Mouse (Mus musculus): ENCODE results near the gene E430018J23Rik. TPM values are rescaled to one million over a fixed set of nuclear protein-coding genes. Genes with fewer than 3 reads are reported as not detected.
"Not testable (repeated sequence)": the region's sequence is repeated elsewhere in the genome, so short reads cannot be mapped to it uniquely, and the experiment has no call there.

Gene E430018J23Rik
- total RNA-seq (2021) = 1 to 10 TPM; 6.1 to 6.6 TPM

DNA sequence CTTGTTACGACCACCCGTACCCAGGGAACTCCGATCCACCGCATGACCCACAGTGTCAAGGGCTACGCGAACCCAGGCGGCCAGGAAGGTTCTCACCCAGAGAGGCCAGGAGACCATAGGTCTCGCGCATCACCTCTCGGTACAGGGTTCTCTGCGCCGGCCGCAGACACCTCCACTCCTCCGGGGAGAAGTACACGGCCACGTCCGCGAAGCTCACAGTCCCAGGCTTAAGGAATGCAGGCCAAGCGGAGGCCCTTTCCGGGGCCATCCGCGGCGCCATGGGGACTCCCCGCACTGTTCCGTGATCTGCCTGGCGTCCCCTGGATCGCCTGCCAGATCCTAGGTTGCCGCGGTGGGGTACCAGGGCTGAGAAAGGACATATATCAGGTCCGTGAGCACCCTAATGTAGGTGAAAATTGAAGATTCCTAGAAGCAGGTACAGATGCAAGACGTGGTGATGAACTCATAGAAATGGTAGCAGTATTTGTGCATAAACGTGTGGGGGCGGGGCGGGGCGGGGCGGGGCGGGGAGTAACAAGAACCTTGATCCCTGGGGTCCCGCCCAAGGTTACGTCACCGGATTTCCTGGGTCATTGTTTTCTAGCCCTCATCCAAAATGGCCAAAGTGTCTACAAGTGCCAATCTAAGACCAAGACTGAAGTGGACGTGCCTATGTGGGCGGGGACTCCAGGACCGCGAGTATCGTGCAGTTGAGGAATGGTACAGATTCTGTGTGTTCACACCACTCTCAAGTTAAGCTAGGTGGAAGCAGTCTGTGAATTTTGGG lies at the start of gene E430018J23Rik:
E430018J23Rik (minus strand) TSS at position 473 of the 787 bp plus-strand sequence.
- peak; percentile 97 for DNase-seq (ENCODE audit: extremely low spot score in 1 of 2, low spot score in 2 of 2)
- intact Hi-C loops (cut with DNase I) = no loop called here

DNA sequence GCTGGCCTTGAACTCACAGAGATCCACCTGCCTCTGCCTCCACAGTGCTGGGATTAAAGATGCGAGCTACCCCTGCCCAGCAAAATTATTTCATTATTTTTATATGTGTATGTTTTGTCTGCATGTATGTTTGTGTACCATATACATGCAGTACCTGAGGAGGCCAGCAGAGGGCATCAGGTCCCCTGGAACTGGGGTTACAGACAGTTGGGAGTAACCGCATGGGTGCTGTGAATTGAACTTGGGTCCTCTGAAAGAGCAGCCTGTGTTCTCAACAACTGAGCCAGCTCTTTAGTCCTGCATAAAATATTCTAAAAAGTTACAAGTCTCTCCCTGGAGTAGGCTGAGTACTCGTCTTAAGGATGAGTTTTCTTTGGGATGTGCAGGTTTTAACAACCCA lies 44.3 kb upstream of the E430018J23Rik start:
- no peak for DNase-seq (ENCODE audit: extremely low spot score in 1 of 2, low spot score in 2 of 2)
- intact Hi-C loops (cut with DNase I) = no loop called here

DNA sequence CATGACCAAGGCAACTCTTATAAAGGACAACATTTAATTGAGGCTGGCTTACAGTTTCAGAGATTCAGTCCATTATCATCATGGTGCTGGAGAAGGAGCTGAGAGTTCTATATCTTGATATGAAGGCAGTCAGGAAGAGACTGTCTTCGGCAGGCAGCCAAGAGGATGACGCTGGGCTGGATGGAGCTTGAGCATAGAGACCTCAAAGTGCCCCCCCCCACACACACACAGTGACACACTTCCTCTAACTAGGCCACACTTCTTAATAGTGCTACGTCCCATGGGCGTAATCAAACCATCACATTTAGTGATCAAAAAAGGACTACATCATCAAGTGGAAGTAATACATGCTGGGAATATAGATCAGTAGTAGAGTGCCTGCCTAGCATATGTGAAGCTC lies 41.8 kb upstream of the E430018J23Rik start:
- DNase-seq (ENCODE audit: extremely low spot score in 1 of 2, low spot score in 2 of 2) = no peak
- intact Hi-C loops (cut with DNase I) = no loop called here

DNA sequence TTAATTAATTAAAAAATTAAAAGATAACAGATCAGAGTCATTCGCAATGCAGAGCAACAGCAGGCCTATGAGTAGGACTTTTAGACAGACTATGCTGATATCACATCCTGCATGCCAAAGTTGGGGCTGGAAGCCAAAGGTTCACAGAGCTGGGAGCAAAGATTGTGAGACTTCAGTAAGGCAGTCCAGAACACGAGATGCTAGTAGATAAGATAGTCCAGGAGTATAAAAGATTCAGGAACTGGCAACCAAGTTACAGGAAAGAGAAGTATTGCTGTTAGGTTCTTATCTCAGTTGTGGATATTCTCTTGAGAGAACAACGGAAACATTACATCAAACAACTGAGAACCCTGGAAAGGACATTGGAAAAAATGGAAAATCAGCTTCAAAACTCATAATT lies 32.9 kb upstream of the E430018J23Rik start:
- no peak for DNase-seq (ENCODE audit: extremely low spot score in 1 of 2, low spot score in 2 of 2)
- intact Hi-C loops (cut with DNase I) = no loop called here

DNA sequence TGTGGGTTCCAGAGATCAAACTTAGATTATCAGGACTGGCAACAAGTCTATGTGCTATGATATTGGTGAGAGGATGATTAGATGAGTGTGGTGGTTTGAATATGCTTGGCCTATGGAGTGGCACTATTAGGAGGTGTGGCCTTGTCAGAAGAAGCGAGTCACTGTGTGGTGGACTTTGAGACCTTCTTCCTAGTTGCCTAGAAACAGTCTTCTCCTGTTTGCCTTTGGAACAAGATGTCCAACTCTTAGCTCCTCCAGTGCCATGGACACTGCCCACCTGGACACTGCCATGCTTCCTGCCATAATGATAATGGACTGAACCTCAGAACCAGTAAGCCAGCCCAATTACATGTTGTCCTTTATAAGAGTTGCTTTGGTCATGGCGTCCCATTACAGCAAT lies 32.5 kb upstream of the E430018J23Rik start:
- no peak for DNase-seq (ENCODE audit: extremely low spot score in 1 of 2, low spot score in 2 of 2)
- intact Hi-C loops (cut with DNase I) = no loop called here

DNA sequence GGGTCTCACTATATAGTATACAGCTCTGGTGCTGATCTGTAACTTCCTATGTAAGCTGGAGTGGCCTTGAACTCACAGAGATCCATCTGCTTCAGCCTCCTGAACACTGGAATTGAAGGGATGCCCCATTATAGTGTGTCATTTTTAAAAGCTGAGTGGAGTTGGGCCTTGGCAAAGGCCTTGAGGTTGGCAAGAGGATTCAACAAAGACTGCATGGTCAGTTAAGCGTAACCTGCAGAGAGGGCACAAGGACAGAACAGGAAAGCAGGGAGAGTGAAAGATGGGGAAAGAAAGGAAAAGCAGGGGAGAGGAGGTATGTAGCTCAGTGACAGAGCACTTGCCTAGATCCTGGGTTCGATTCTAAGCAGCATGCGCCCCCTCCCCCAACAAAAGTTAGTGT lies 31.9 kb upstream of the E430018J23Rik start:
- intact Hi-C loops (cut with DNase I) = no loop called here
- no peak for DNase-seq (ENCODE audit: extremely low spot score in 1 of 2, low spot score in 2 of 2)

DNA sequence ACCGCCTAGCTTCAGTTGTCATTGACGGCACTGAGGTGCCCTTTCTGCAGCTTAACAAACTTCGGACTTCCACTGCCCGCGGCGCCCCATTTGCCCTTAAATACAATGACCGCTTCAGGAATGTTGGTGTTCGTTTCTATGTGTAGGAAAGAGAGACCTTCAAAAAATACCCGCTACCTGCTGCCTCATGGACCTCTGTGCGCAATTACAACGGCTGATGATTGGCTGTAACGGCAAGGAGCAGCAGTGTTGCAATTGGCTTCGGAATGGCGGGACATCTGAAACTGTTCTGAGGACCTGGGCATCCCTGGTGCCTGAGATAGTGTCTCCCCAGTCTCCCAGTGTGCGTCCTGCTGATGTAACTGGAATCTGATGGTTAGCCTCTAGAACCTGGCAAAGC lies 28.8 kb upstream of the E430018J23Rik start:
- intact Hi-C loops (cut with DNase I) = no loop called here
- DNase-seq (ENCODE audit: extremely low spot score in 1 of 2, low spot score in 2 of 2) = peak; percentile 37 to 39

DNA sequence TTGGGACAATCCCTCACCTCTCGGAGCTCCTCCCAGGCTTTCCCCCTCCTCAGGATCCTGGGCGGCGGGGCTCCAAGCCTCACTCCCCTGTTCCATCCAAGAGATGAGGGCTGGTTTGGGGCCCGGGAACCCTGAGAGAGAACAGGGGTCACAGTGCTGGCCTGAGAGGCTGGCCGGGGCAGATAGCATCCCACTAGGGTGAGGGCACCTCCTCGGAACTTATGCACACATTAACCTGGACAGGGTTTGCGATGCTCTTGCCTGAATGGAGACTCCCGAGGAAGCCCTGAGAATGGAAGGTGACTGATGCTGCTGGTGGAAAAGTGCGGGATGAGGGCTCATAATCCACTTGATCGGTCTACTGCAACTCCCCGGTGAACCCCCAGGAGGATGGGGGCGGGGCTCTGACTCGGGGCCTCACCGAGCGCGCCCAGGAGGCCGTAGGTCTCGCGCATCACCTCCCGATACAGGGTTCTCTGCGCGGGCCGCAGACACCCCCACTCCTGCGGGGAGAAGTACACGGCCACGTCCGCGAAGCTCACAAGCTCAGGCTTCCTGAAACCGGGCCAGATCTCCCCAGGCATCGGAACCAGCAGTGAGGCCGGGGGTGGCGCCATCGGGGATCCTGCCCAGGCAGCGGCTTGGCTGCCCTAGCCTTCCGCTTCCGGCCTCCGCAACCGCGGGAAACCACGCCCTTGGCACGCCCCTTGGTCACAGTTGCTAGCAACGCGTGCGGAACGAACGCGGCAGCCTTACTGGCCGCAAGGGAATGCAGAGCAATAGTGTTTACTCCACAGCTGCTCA lies 28.2 kb upstream of the E430018J23Rik start, which contains the start of gene Zfp688:
Zfp688 (minus strand) TSS at position 681 of the 804 bp plus-strand sequence.
- intact Hi-C loops (cut with DNase I) = no loop called here
- DNase-seq (ENCODE audit: extremely low spot score in 1 of 2, low spot score in 2 of 2) = peak; percentile 84 to 97

DNA sequence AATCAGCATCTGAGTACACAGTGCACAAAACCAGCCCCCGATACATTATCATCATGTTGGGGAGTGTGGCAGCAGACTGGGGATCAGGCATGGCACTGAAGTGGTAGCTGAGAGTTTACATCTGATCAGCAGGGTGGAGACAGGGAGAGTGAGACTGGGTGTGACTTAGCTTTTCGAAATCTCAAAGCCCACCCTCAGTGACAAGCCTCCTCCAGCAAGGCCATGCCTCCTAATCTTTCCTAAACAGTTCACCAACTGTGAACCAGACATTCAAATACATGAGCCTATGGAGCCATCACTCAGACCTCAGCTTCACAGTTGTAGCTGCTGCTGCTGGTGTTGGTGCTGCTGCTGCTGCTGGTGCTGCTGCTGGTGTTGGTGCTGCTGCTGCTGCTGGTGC lies 18.0 kb upstream of the E430018J23Rik start:
- no peak for DNase-seq (ENCODE audit: extremely low spot score in 1 of 2, low spot score in 2 of 2)
- intact Hi-C loops (cut with DNase I) = no loop called here

DNA sequence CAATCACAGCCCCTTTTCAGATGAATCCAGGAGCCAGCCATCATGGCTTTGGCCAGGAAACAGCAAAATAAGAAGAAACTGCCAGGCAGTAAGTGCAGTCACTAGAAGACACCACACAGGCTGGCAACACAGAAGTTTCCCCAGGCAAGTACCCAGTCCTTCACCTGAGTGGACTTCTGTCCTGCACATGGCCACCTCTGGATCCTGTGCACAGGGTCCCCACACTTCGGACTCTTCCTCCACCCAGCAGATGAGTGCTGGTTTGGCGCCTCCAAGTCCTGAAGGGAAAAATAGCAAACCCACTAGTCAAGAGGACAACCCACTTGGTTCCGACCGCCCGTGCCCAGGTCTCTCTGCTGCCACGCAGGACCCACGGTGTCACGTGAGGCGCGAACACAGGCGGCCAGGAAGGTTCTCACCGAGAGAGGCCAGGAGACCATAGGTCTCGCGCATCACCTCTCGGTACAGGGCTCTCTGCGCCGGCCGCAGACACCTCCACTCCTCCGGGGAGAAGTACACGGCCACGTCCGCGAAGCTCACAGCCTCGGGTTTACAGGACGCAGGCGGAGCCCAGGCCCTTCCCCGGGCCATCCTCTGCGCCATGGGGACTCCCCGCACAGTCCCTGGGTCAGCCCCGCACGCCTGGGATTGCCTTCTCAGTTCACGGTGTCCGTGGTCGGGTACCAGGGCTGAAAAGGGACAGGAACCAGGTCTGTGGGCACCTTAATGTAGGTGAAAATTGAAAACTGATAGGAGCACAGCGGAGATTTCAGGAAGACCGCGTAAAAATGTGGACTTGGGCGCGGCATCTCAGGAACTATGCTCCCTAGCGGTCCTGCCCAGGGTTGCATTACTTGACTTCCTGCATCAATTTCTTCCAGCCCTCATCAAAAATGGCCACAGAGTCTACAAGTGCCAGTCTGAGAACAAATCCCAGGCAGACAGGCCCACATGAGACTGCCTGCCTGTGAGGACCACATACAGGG lies 12.9 kb upstream of the E430018J23Rik start, which contains the start of gene Zfp764:
Zfp764 (minus strand) TSS at position 821 of the 986 bp plus-strand sequence.
- intact Hi-C loops (cut with DNase I) = not testable (repeated sequence)
- peak; percentile 81 to 90 for DNase-seq (ENCODE audit: extremely low spot score in 1 of 2, low spot score in 2 of 2)

DNA sequence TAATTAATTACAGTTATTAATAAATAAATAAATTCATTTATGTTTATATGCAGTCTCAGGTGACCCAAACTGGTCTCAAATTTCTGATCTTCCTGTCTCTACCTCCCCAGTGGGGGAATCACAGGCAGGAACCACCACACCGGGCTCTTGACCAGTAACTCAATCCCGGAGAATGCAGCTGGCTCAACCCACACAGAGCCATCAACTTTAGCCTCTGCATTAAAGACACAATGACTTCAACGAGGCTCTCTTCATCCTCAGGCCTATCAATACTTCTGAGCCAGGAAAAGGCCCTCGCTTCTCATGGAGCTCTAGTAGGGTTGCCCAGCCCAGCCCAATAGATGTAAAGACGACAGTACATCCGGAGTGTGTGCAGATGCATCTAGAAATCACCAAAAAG lies 10.7 kb upstream of the E430018J23Rik start:
- DNase-seq (ENCODE audit: extremely low spot score in 1 of 2, low spot score in 2 of 2); intact Hi-C loops (cut with DNase I): not testable (repeated sequence)

DNA sequence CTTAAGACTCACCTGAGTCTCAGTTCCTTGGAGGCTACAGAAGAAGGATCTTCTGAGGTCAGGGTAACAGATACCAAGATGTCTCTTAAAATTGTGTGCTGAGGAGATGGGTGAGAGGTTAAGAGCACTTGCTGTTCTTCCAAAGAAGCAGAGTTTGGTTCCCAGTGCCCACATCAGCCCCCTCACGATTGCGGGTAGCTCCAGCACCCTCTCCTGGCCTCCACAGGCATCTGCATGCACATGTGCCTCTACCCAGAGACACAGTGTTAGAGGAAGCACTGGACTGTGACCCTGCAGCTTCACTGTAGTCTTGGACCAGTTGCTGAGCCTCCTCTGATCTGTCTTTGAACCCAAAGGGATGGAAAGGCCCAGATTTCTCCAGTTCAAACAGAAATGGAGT lies 9.6 kb upstream of the E430018J23Rik start:
- intact Hi-C loops (cut with DNase I) = no loop called here
- DNase-seq (ENCODE audit: extremely low spot score in 1 of 2, low spot score in 2 of 2) = no peak

DNA sequence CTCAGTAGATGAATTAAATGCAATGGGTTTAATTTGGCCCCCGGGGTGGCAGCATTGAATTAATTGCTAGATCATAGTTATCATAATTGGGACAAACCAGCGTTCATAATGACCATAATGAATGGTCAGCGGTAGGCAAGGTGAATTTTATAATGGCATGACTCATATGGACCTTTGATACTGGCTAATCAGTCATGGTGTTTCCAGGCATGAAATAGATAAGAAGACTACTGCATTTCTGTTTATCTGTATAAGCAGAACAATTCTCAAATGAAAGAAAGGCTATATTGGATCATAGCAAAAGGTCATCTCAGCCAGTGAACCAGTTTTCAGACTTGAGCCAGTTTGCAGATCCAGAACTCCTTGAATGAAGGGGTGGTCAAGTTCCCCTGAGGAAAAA lies 6.9 kb upstream of the E430018J23Rik start:
- intact Hi-C loops (cut with DNase I) = no loop called here

DNA sequence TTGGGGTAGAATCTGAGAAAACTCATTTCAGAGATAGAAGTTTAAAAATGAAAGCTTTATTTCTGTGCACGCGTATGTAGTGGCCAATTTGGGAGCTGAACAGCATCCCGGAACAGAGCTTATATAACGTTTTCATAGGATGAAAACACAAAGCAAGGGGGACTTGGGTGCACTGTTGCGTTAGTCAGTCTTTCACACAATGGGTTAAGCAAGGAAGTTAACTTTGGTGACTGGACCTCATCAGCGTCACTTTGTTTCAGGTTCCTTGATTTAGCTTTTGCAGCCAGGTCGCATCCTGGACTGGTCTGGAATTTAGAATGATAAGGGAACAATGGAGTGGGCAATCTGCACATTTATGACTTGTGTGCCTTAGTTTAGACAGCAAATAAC lies 510 bp upstream of the E430018J23Rik start:
- intact Hi-C loops (cut with DNase I) = no loop called here
- DNase-seq (ENCODE audit: extremely low spot score in 1 of 2, low spot score in 2 of 2) = no peak

More for the DNA sequence above, 6.9 kb upstream of the E430018J23Rik start:
- no peak for DNase-seq (ENCODE audit: extremely low spot score in 1 of 2, low spot score in 2 of 2)

DNA sequence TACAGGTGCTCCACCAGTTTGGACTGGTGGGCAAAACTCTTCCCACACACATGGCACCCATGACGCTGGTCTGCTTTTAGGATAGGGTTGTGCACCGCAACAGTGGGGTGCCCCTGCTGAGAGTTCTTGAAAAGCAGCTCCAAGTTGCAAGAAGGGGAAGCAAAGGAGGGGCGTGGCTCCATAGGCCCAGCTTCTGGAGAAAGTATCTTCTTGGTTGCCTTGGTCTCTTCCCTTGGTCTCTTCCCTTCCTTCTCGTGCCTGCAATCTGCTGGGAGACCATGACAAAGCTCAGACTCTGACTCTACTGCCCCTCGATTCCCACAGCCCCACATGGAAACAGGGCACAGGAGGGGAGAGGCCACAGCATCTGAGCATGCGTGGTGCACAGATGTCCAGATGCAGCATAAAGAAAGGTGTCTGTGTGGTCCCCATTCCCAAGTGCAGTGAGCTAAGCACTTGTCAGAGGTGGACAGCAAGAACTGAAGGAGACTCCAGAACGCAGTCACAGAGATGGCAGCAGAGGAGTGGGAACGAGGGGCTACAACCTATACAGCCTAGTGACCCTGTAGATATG lies 1.1 kb downstream of the E430018J23Rik start:
- no peak for DNase-seq (ENCODE audit: extremely low spot score in 1 of 2, low spot score in 2 of 2)
- intact Hi-C loops (cut with DNase I) = no loop called here

DNA sequence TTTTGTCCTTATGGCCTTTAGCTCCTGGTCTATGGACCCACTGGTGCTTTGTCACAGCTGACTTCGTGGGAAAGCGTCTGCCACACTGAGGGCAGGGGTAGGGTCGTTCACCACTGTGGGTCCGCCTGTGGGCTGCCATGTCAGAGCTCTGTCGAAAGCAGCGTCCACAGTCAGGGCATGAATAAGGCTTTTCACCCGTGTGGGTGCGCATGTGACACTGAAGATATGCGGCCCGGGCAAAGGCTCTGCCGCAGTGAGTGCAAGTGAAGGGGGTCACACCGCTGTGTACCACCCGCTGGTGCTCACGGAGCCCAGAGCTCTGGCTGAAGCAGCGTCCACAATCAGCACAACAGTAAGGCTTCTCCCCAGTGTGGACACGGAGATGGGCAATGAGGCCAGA lies 1.9 kb downstream of the E430018J23Rik start:
- no peak for DNase-seq (ENCODE audit: extremely low spot score in 1 of 2, low spot score in 2 of 2)
- intact Hi-C loops (cut with DNase I) = no loop called here

DNA sequence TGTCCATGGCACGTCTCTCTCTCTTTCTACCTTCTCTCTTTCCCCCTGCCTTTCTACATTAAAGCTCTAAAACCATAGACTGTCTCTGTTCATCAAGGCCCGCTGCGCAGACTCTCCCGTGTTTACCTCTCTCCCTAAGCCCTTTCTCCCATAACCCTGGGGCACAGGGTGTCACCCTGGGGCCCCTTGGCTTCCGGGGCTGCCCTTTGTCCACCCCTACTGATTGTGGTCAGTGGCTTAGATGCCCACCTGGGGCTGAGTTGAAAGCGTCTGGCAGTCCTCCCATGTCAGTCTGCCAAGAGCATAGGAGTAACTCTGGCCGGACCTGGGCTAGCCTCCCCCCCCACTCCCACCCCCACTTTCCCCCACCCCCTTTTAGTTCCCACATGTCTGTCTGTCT lies 3.1 kb downstream of the E430018J23Rik start:
- intact Hi-C loops (cut with DNase I) = no loop called here
- no peak for DNase-seq (ENCODE audit: extremely low spot score in 1 of 2, low spot score in 2 of 2)

DNA sequence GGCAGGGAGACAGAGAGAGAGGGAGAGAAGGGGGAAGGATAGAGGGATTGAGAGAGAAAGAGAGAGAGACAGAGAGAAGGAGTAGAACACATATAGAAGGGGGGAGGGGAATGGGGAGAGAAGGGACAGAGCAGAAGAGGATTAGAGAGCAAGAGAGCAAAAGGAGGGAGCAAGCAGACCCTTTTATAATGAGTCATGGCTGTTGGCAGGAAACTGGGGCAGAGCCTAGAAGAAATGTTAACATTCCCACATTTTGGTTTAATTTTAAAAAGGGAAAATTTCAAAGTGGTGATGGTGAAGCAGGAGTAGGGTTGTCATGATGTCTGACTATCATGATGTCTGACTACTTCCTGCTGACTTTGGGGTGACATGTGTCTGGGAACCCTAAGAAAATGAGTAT lies 5.2 kb downstream of the E430018J23Rik start:
- DNase-seq (ENCODE audit: extremely low spot score in 1 of 2, low spot score in 2 of 2); intact Hi-C loops (cut with DNase I): not testable (repeated sequence)

All from left cerebral cortex, postnatal 10 days (tissue).